Mouse (Mus musculus) liver, embryonic 16.5 days (tissue): ENCODE measurements at regions not wholly inside any gene's neighbourhood (a gene's known extent, or its start where the extent isn't known, plus 50 kb on each side); places are given as distances from the start of the nearest gene placed in this dataset.

Experiments
- ATAC-seq: fragments of 200-750 bp; cut with Nextera tagmentation; 2 replicates; pipeline ENCODE4 v1.8.0; 2017; ENCODE audit warnings: low read depth, mild to moderate bottlenecking, moderate number of reproducible peaks, moderate library complexity
- H3K27ac ChIP-seq: fragments of 300-500 bp; sonication (generic); 2 replicates; pipeline ENCODE4 v1.5.1; 2014; ENCODE audit warnings: mild to moderate bottlenecking, low read length
- H3K27me3 ChIP-seq: fragments of 300-500 bp; sonication (generic); 2 replicates; pipeline ENCODE4 v1.6.1; 2014; ENCODE audit warnings: low read depth, low read length, mixed read lengths; ENCODE audit not compliant: control insufficient read depth, insufficient read depth
- H3K36me3 ChIP-seq: fragments of 300-500 bp; sonication (generic); 2 replicates; pipeline ENCODE4 v1.6.1; 2014; ENCODE audit warnings: mild to moderate bottlenecking; ENCODE audit not compliant: control insufficient read depth, insufficient read depth
- H3K4me1 ChIP-seq: fragments of 300-500 bp; sonication (generic); 2 replicates; pipeline ENCODE4 v1.6.1; 2014; ENCODE audit warnings: low read depth, low read length, mixed read lengths; ENCODE audit not compliant: control insufficient read depth
- H3K4me2 ChIP-seq: fragments of 300-500 bp; sonication (generic); 2 replicates; pipeline ENCODE4 v1.6.1; 2014; ENCODE audit warnings: low read depth, low read length, mixed read lengths
- H3K4me3 ChIP-seq: fragments of 300-500 bp; sonication (generic); 2 replicates; pipeline ENCODE4 v1.5.1; 2014; ENCODE audit warnings: low read depth, mild to moderate bottlenecking, low read length
- H3K9ac ChIP-seq: fragments of 300-500 bp; sonication (generic); 2 replicates; pipeline ENCODE4 v1.6.1; 2014; ENCODE audit warnings: low read depth, low read length
- H3K9me3 ChIP-seq: fragments of 300-500 bp; sonication (generic); replicated peaks from 2 replicates; pipeline ENCODE4 v1.6.1; 2016; ENCODE audit warnings: low read length; ENCODE audit not compliant: control insufficient read depth
- WGBS: fragments of 180-500 bp; shearing (Covaris S2); extraction: QIAGEN DNeasy Blood & Tissue Kit; methylation state at CpG from one replicate; pipeline ENCODE4 v1.1.7; 2014; ENCODE audit not compliant: insufficient replicate concordance; 5-methylcytosine and 5-hydroxymethylcytosine counted together

- Histone ChIP-seq H3K36me3 (no peaks in the 10 kb centered on the region), H3K27ac (no peak overlapping the region), H3K4me3 (no peak overlapping the region), H3K9ac (no peak overlapping the region), H3K4me1 (no peaks in the 10 kb centered on the region), H3K27me3 (no peaks in the 10 kb centered on the region), H3K4me2 (no peak overlapping the region), H3K9me3 (no peaks in the 10 kb centered on the region)
- no peak for ATAC-seq
- WGBS: 39% methylated on average over 3 of the region's 3 CpGs
Measured at GRCm38 (mm10) chr3:147878690-147879089, 1026.5 kb downstream of the Ttll7 start.

DNA sequence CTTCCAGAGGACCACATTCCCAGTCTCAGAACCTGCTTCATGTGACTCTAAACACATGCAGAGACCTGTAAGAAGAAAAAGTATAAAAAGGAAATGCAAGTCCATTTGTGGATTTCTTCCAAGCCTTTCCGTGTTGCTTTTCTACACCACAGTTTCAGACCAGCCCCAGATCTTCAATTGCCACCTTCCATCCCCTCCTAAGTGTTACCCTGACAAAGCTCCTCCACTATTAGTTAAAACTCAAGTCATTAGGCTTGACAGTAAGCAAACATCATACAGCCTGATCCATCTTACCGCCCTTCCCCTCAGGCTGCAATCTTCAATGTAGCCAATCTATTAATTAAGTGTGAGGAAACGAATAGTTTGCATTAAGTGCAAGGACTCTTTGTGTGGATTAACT lies 1016.1 kb downstream of the Ttll7 start:
- H3K27me3 ChIP-seq: no peaks in the 10 kb centered on the region
- H3K27ac ChIP-seq: no peak overlapping the region
- H3K9me3 ChIP-seq: no peaks in the 10 kb centered on the region
- H3K36me3 ChIP-seq: no peaks in the 10 kb centered on the region
- H3K4me1 ChIP-seq: no peaks in the 10 kb centered on the region
- H3K4me3 ChIP-seq: no peak overlapping the region
- 49% methylated on average over 3 of the region's 3 CpGs for WGBS
- ATAC-seq: no peak
- no peak overlapping the region for H3K9ac ChIP-seq
- no peak overlapping the region for H3K4me2 ChIP-seq

DNA sequence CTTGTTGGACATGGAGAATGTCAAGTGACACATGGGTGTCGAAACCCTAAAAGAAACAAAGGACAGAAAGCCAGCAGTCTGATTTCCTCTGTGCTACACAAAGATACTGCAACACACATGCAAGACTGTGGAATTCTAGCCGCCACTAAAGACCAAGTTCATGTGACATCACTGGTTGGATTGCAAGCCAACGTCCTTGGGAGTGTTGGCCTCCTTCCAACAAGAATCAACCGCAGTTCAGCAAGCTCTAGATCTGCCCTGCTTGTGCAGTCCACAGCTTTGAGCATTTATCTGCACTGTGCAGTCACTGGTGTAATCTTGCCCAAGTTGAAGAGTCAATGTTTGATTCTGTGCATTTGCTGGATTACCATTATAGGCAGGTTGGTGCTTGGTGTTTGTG lies 1001.2 kb downstream of the Ttll7 start:
- Histone ChIP-seq H3K9ac (no peak overlapping the region), H3K27ac (no peak overlapping the region), H3K4me2 (no peak overlapping the region), H3K4me3 (no peak overlapping the region), H3K27me3 (no peaks in the 10 kb centered on the region), H3K36me3 (no peaks in the 10 kb centered on the region), H3K4me1 (no peaks in the 10 kb centered on the region), H3K9me3 (no peaks in the 10 kb centered on the region)
- ATAC-seq: no peak
- WGBS: 56% methylated on average over 4 of the region's 4 CpGs

GRCm38 (mm10) chr3:147852830-147853229 lies 1000.7 kb downstream of the Ttll7 start:
- H3K4me3 ChIP-seq: no peak overlapping the region
- H3K27ac ChIP-seq: no peak overlapping the region
- no peak overlapping the region for H3K4me2 ChIP-seq
- no peak overlapping the region for H3K9ac ChIP-seq
- H3K9me3 ChIP-seq: no peaks in the 10 kb centered on the region
- WGBS: 56% methylated on average over 2 of the region's 2 CpGs
- no peaks in the 10 kb centered on the region for H3K4me1 ChIP-seq
- no peaks in the 10 kb centered on the region for H3K36me3 ChIP-seq
- ATAC-seq: no peak
- no peaks in the 10 kb centered on the region for H3K27me3 ChIP-seq

- Histone ChIP-seq H3K27ac (no peak overlapping the region), H3K9me3 (no peaks in the 10 kb centered on the region), H3K4me2 (no peak overlapping the region), H3K4me1 (no peaks in the 10 kb centered on the region), H3K4me3 (no peak overlapping the region), H3K36me3 (no peaks in the 10 kb centered on the region), H3K27me3 (no peaks in the 10 kb centered on the region), H3K9ac (no peak overlapping the region)
- 65% methylated on average over 3 of the region's 3 CpGs for WGBS
- ATAC-seq: no peak
Measured at GRCm38 (mm10) chr3:147841357-147841756, 989.2 kb downstream of the Ttll7 start.

DNA sequence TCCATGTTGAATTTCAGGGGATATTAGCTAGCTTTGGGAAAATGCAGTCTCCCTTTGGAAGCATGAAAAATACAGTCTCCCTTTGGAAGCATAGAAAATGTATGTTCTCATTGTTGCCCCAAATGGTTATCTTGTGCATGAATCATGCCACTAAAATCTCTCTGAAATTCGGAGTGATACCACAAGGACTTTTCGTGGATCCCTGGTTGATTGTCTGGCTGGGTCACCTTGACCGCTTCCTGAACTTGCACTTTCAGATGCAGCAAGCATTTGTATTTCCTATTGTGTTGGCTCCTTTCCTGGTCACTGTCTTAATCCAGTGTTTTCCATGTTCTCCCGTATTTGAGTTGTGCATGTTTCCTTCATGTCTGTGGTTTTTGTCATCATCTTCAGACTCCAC lies 986.6 kb downstream of the Ttll7 start:
- no peak overlapping the region for H3K4me2 ChIP-seq
- H3K9me3 ChIP-seq: no peaks in the 10 kb centered on the region
- WGBS: 48% methylated on average over 4 of the region's 4 CpGs
- H3K27ac ChIP-seq: no peak overlapping the region
- no peaks in the 10 kb centered on the region for H3K4me1 ChIP-seq
- no peaks in the 10 kb centered on the region for H3K36me3 ChIP-seq
- H3K27me3 ChIP-seq: no peaks in the 10 kb centered on the region
- H3K9ac ChIP-seq: no peak overlapping the region
- H3K4me3 ChIP-seq: no peak overlapping the region
- no peak for ATAC-seq

DNA sequence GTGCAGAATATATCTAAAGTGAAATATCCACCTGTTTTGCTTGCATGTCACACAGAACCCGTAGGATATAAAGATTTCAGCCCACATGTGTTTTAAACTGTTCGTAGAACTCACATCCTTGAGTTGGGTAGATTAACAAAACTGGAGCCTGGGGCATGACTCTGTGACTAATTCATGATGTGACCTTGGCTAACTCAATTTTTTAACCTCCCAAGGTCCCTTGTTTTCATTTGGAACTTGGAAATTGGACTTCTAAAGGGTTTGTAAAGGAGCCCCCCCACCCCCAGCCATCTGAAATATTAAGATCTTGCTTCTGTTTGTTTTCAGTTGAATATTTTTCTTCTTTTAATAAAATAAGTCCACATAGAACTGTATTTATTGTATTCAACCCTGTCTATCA lies 983.5 kb downstream of the Ttll7 start:
- Histone ChIP-seq H3K27me3 (no peaks in the 10 kb centered on the region), H3K4me2 (no peak overlapping the region), H3K4me3 (no peak overlapping the region), H3K36me3 (no peaks in the 10 kb centered on the region), H3K9me3 (no peaks in the 10 kb centered on the region), H3K27ac (no peak overlapping the region), H3K9ac (no peak overlapping the region), H3K4me1 (no peaks in the 10 kb centered on the region)
- 57% methylated on average over 2 of the region's 2 CpGs for WGBS
- ATAC-seq: no peak

DNA sequence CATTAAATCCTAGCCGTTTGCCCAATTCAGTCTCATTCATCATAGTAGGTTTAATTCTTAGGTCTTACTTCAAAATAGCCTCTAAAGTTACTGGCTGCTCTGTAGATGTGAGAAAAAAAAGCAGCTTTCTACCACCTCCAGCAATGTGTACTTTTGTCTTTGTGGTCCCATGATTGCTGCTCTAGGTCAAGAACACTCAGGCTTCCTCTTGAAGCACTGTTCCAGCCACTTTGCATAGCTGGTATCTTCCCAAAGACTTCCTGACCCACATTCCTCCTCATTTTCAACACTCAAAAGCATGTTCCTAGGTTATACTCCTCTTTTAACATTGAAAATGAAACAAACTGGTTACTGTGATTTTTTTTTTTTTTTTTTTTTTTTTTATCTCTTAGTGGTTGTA lies 973.2 kb downstream of the Ttll7 start:
- Histone ChIP-seq H3K4me3 (no peak overlapping the region), H3K4me2 (no peak overlapping the region), H3K36me3 (no peaks in the 10 kb centered on the region), H3K27me3 (no peaks in the 10 kb centered on the region), H3K4me1 (no peaks in the 10 kb centered on the region), H3K9me3 (no peaks in the 10 kb centered on the region), H3K27ac (no peak overlapping the region), H3K9ac (no peak overlapping the region)
- 73% methylated on average over 1 of the region's 1 CpGs for WGBS
- no peak for ATAC-seq

GRCm38 (mm10) chr3:147824451-147824850 lies 972.3 kb downstream of the Ttll7 start:
- Histone ChIP-seq H3K36me3 (no peaks in the 10 kb centered on the region), H3K4me3 (no peak overlapping the region), H3K27me3 (no peaks in the 10 kb centered on the region), H3K27ac (no peak overlapping the region), H3K9ac (no peak overlapping the region), H3K4me2 (no peak overlapping the region), H3K9me3 (no peaks in the 10 kb centered on the region), H3K4me1 (no peaks in the 10 kb centered on the region)
- ATAC-seq: no peak

DNA sequence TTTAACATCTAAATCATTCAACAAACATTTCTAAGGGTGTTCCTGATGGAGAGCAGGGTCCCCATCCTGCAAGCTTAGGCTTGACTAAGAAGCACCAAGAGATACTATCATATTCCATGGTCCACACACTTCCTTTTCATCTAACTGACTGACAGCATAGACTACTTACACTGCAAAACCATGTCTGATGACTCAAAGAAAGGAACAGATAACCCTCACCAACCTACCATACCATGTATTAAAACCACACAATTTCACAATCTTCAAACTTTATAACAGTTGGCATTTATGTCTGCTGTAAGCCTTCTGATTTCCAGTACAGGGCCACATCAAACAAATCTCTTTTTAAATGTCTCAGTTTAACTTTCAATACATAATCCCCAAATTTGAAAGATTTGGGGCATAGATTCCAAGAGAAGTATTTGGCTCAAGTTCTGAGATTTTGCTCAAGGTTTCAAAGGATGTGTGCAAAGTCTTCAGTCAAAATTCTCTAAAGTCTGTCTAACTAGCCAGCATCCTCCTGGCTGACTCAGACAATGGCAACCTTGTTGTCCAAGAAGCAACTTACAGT lies 962.0 kb downstream of the Ttll7 start:
- no peak overlapping the region for H3K4me3 ChIP-seq
- H3K4me2 ChIP-seq: no peak overlapping the region
- no peaks in the 10 kb centered on the region for H3K27me3 ChIP-seq
- no peaks in the 10 kb centered on the region for H3K4me1 ChIP-seq
- no peaks in the 10 kb centered on the region for H3K36me3 ChIP-seq
- no peak overlapping the region for H3K9ac ChIP-seq
- H3K27ac ChIP-seq: no peak overlapping the region
- no peaks in the 10 kb centered on the region for H3K9me3 ChIP-seq
- ATAC-seq: no peak
